In the genomic region with DNA sequence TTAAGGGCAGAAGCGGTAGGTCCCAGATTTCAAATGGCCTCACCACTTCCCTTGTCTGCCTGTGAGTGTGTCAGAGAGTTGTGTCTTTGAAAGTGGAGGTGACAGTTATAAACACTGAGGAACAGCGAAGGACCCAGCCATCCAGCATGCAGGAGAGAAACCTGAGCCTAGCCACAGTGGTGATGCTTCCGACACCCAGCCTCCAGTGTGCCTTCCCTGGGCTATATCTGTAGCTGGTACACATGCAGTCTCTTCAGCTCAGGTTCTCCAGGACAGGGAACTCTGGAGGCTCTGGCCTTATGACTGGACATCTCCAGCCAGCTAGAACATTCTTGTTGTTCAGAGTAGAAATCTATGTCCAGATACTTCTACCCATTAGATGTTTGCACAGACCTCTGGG, we compare ENCODE assay signal across 15 mouse cellular contexts. TPM values are rescaled to one million over a fixed set of nuclear protein-coding genes. Genes with fewer than 3 reads are reported as not detected.
DNase-seq lines count a peak whose midpoint lies in the region; ATAC-seq and TF ChIP-seq lines count a peak whose summit lies in the region.
"Had no signal": no experiment of that assay in that cellular context is flagged by ENCODE, and none has a peak within 500 bp of the region (broad histone marks: within the 10 kb centered on the region; RNA-seq: fewer than 3 reads in every experiment).

No protein-coding gene starts in this region.

- TF ChIP-seq POLR2A in lung, adult 2 months (IDR thresholded peaks at IDR 0.05; ENCODE audit: borderline replicate concordance, extremely low read depth, low read depth, low read length), result no peak
- no peak for TF ChIP-seq POLR2A in myocyte (IDR thresholded peaks at IDR 0.05; ENCODE audit: insufficient read length, low read depth)

- H3K79me2 ChIP-seq in myocyte (ENCODE audit: control insufficient read depth, insufficient read depth), result no peaks in the 10 kb centered on the region

- peaks cover 82% of the 10 kb centered on the region for H3K4me1 ChIP-seq in heart, embryonic 13.5 days
- H3K4me1 ChIP-seq in lung, adult 2 months (ENCODE audit: control insufficient read depth, insufficient read depth, low read length), result peaks cover 3% of the 10 kb centered on the region

- intact Hi-C loops in gastrocnemius, adult 2 months (cut with DNase I), result loop anchor here (5.0 kb wide), 1 partner anchor 37 kb away; no protein-coding TSS in a partner anchor
- intact Hi-C loops in gastrocnemius, postnatal 36 days (cut with DNase I), result loop anchor here (5.0 kb wide), 1 partner anchor 37 kb away; no protein-coding TSS in a partner anchor

- H3K9ac ChIP-seq in heart, embryonic 13.5 days, result peak overlapping the region; percentile 93
- H3K9ac ChIP-seq: embryonic facial prominence, embryonic 12.5 days; forebrain, postnatal 0 days; hindbrain, embryonic 15.5 days; midbrain, embryonic 12.5 days had no signal

- no peak for ATAC-seq in heart, embryonic 13.5 days (ENCODE audit: extremely low read depth, insufficient number of reproducible peaks, low FRiP score, low TSS enrichment)
- ATAC-seq: forebrain, postnatal 0 days had no signal

- H3K27me3 ChIP-seq in heart, embryonic 13.5 days (replicated peaks), result peaks cover 47% of the 10 kb centered on the region
- no peaks in the 10 kb centered on the region for H3K27me3 ChIP-seq in myocyte (ENCODE audit: control insufficient read depth, insufficient read depth, insufficient read length)

- no peaks in the 10 kb centered on the region for H3K9me3 ChIP-seq in heart, embryonic 13.5 days
- H3K9me3 ChIP-seq: embryonic facial prominence, embryonic 12.5 days; hindbrain, embryonic 15.5 days; midbrain, embryonic 12.5 days had no signal

- peak overlapping the region; percentile 78 for H3K4me3 ChIP-seq in gastrocnemius, adult 2 months
- H3K4me3 ChIP-seq in heart, embryonic 13.5 days, result peak overlapping the region; percentile 69
- H3K4me3 ChIP-seq in lung, adult 2 months (replicated peaks; ENCODE audit: extremely low read depth, low read depth, low read length), result peak overlapping the region; percentile 4
- H3K4me3 ChIP-seq in myocyte, result no peak overlapping the region
- H3K4me3 ChIP-seq: embryonic facial prominence, embryonic 12.5 days; hindbrain, embryonic 15.5 days; layer of hippocampus, adult 2 months; midbrain, embryonic 12.5 days had no signal

- DNase-seq in gastrocnemius, adult 2 months, result peak; percentile 64
- DNase-seq in gastrocnemius, postnatal 36 days, result no peak
- DNase-seq in heart, adult 11 months, result no peak
- DNase-seq in lung, adult 2 months, result no peak
- no peak for DNase-seq in lung, adult 18-20 months
- no peak for DNase-seq in thymus, postnatal 36 days
- DNase-seq: adrenal gland, postnatal 10 days; forebrain, postnatal 0 days; thymus, postnatal 14 days had no signal

- no peaks in the 10 kb centered on the region for H3K36me3 ChIP-seq in heart, embryonic 13.5 days
- no peaks in the 10 kb centered on the region for H3K36me3 ChIP-seq in myocyte (ENCODE audit: control insufficient read depth, insufficient read depth)
- H3K36me3 ChIP-seq: embryonic facial prominence, embryonic 12.5 days; hindbrain, embryonic 15.5 days; midbrain, embryonic 12.5 days had no signal

- no peak overlapping the region for H3ac ChIP-seq in myocyte (ENCODE audit: control insufficient read depth, insufficient read length)

- H3K27ac ChIP-seq in gastrocnemius, adult 2 months, result peak overlapping the region; percentile 95
- peak overlapping the region; percentile 98; the same call in 1 of the 2 replicates for H3K27ac ChIP-seq in heart, embryonic 13.5 days (replicated peaks)
- H3K27ac ChIP-seq: embryonic facial prominence, embryonic 12.5 days; hindbrain, embryonic 15.5 days; layer of hippocampus, adult 2 months; midbrain, embryonic 12.5 days had no signal

- 55% methylated on average over 3 of the region's 3 CpGs for WGBS in heart, embryonic 13.5 days
- WGBS in lung, adult 2 months, result 82% methylated on average over 3 of the region's 3 CpGs

- no peak for TF ChIP-seq CTCF in gastrocnemius, adult 2 months (IDR thresholded peaks at IDR 0.05)
- TF ChIP-seq CTCF in lung, adult 2 months (IDR thresholded peaks at IDR 0.05; ENCODE audit: insufficient read depth, low read length), result no peak

- H3K4me2 ChIP-seq in heart, embryonic 13.5 days, result peak overlapping the region; percentile 82
- H3K4me2 ChIP-seq in myocyte (ENCODE audit: low read depth), result peak overlapping the region; percentile 94
- H3K4me2 ChIP-seq: hindbrain, embryonic 15.5 days; midbrain, embryonic 12.5 days had no signal

TF ChIP-seq in myocyte, 11 proteins besides CTCF, POLR2A, EP300 and RAD21:
- no peak for TF ChIP-seq CEBPB (IDR thresholded peaks at IDR 0.05; ENCODE audit: insufficient read depth, poor library complexity, severe bottlenecking)
- TF ChIP-seq USF1 (IDR thresholded peaks at IDR 0.05; ENCODE audit: low read depth), result no peak
- TF ChIP-seq E2F4 (IDR thresholded peaks at IDR 0.05; ENCODE audit: insufficient read depth), result no peak
- no peak for TF ChIP-seq REST (IDR thresholded peaks at IDR 0.05; ENCODE audit: insufficient read depth, insufficient read length)
- TF ChIP-seq TCF3 (IDR thresholded peaks at IDR 0.05; ENCODE audit: insufficient read length, low read depth), result no peak
- no peak for TF ChIP-seq MAX (IDR thresholded peaks at IDR 0.05; ENCODE audit: low read depth)
- no peak for TF ChIP-seq MYOD1 (IDR thresholded peaks at IDR 0.05; ENCODE audit: control insufficient read depth in 1 of 3, insufficient read length in 2 of 3, low read depth in 2 of 3)
- no peak for TF ChIP-seq SRF (IDR thresholded peaks at IDR 0.05; ENCODE audit: control insufficient read depth, insufficient read length, low read depth)
- no peak for TF ChIP-seq MYOG (IDR thresholded peaks at IDR 0.05; ENCODE audit: control insufficient read depth in 1 of 3, insufficient read depth in 1 of 3, insufficient read length in 2 of 3, low read depth in 2 of 3)
- no peak for TF ChIP-seq POLR2AphosphoS2 (IDR thresholded peaks at IDR 0.05; ENCODE audit: insufficient read length, low read depth)
- TF ChIP-seq TCF12 (IDR thresholded peaks at IDR 0.05; ENCODE audit: insufficient read depth, poor library complexity, severe bottlenecking), result no peak

RNA-seq across cellular contexts. Expression of gene Dab2ip, which starts 25.9 kb away (rescaled TPM):
- 10 to 100 TPM; 38.2 to 52.0 TPM for total RNA-seq in gastrocnemius, adult 2 months (2021)
- 10 to 100 TPM; 37.6 to 46.5 TPM for total RNA-seq in gastrocnemius, postnatal 36 days (2021)
- polyA plus RNA-seq in heart, embryonic 13.5 days (2015; fragmentation: Nextera tagmentation; extraction: Ambion mirVana), result 40.0 and 48.9 TPM in 2 replicates
- 113 and 132 TPM in 2 replicates for polyA plus RNA-seq in lung, adult 2 months (2012; rRNA removed)
- 46.9 TPM for polyA plus RNA-seq in myocyte (2012; fragmentation: generic; extraction: Trizol)
